Mouse (Mus musculus) thymus, adult 2 months (tissue): ENCODE measurements around the gene Wt1.

ENCODE experiments used
- CTCF ChIP-seq: fragments of 200-500 bp; IDR thresholded peaks from 2 replicates; pipeline ENCODE4 v1.5.1; 2012; ENCODE audit warnings: mild to moderate bottlenecking, control low read depth, low read length, moderate library complexity, borderline replicate concordance; ENCODE audit not compliant: control insufficient read depth, poor library complexity, insufficient read depth; ENCODE audit errors: extremely low read depth
- POLR2A ChIP-seq: fragments of 200-500 bp; IDR thresholded peaks from 2 replicates; pipeline ENCODE4 v1.6.1; 2012; ENCODE audit warnings: mild to moderate bottlenecking, low read length, control low read depth, moderate library complexity; ENCODE audit not compliant: control insufficient read depth, poor library complexity, insufficient read depth; ENCODE audit errors: extremely low read depth

DNA sequence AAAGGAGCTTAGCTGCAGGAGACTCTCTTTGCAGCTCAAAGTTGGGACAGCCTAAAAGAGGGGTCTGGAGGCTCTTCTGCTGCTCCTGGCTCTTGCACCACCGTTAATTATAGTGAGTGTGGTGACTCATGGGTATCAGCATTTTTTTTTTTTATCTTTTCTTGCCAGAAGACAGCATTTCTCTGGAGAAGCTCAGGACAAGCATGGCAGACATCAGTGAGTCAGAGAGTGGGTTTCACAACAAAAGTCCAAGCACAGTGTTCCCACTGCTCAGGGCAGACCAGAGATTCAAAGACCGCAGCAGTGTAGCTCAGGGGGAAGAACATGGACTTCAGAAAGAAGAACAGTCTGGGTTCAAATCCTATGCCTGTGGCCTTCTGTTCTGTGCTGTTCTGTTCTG is 47.9 kb downstream of the Wt1 start:
- TF ChIP-seq CTCF (no peak), POLR2A (no peak)
